Mouse (Mus musculus) MEL (cell line): ENCODE results near the gene Chuk. TPM values are rescaled to one million over a fixed set of nuclear protein-coding genes. Genes with fewer than 3 reads are reported as not detected.
A peak's percentile ranks its signal among the peaks of the same experiment; 100 is the strongest.

Experiments
- DNase-seq: peaks from one replicate; pipeline ENCODE4 v3.0.0; 2011; ENCODE audit warnings: low read depth, low spot score
- H3K27ac ChIP-seq: 2 replicates; pipeline ENCODE4 v1.5.1; 2012; ENCODE audit warnings: low read depth, mild to moderate bottlenecking, control low read depth, low read length, moderate library complexity; ENCODE audit not compliant: control insufficient read depth
- H3K27me3 ChIP-seq, 2 experiments: fragments of 150-350 bp in 1 of 2; sonication (generic) in 1 of 2; 2 replicates each; pipeline ENCODE4 v1.6.1; 2012; ENCODE audit warnings: low read length in 2 of 2, mild to moderate bottlenecking in 2 of 2, improper control_type of control experiment in 1 of 2, moderate library complexity in 1 of 2; ENCODE audit not compliant: insufficient read depth in 2 of 2, control insufficient read depth in 1 of 2
- H3K36me3 ChIP-seq, 2 experiments: 2 replicates each; pipeline ENCODE4 v1.6.1; 2012 to 2014; ENCODE audit warnings: low read length in 2 of 2, improper control_type of control experiment in 1 of 2, inconsistent platforms in 1 of 2, mild to moderate bottlenecking in 1 of 2; ENCODE audit not compliant: insufficient read depth in 2 of 2, control insufficient read depth in 1 of 2
- H3K4me1 ChIP-seq, 2 experiments: fragments of 150-350 bp in 1 of 2; sonication (generic) in 1 of 2; 2 replicates each; pipeline ENCODE4 v1.6.1; 2012; ENCODE audit warnings: low read length in 2 of 2, improper control_type of control experiment in 1 of 2, mild to moderate bottlenecking in 1 of 2; ENCODE audit not compliant: insufficient read depth in 2 of 2, control insufficient read depth in 1 of 2
- H3K4me3 ChIP-seq, 2 experiments: fragments of 150-350 bp in 1 of 2; sonication (generic) in 1 of 2; 2 replicates each; pipeline ENCODE4 v1.5.1; 2012; ENCODE audit warnings: low read depth in 2 of 2, low read length in 2 of 2, mild to moderate bottlenecking in 2 of 2, moderate library complexity in 2 of 2, control low read depth in 1 of 2, improper control_type of control experiment in 1 of 2; ENCODE audit not compliant: control insufficient read depth in 1 of 2, insufficient read depth in 1 of 2
- H3K79me2 ChIP-seq: 2 replicates; pipeline ENCODE4 v1.6.1; 2012; ENCODE audit warnings: mild to moderate bottlenecking, low read length, moderate library complexity; ENCODE audit not compliant: control insufficient read depth, poor library complexity, insufficient read depth
- H3K9ac ChIP-seq: 2 replicates; pipeline ENCODE4 v1.6.1; 2012; ENCODE audit warnings: low read depth, mild to moderate bottlenecking, control low read depth, low read length, moderate library complexity; ENCODE audit not compliant: control insufficient read depth, poor library complexity, severe bottlenecking
- H3K9me3 ChIP-seq: fragments of 150-350 bp; sonication (generic); replicated peaks from 2 replicates; pipeline ENCODE4 v1.6.1; 2012; ENCODE audit warnings: mild to moderate bottlenecking, low read length, improper control_type of control experiment, moderate library complexity; ENCODE audit not compliant: insufficient read depth
- CHD1 ChIP-seq: IDR thresholded peaks from 2 replicates; pipeline ENCODE4 v1.6.1; 2012; ENCODE audit warnings: low read depth, mild to moderate bottlenecking, inconsistent platforms, low read length, improper control_type of control experiment
- CTCF ChIP-seq, 3 experiments: IDR thresholded peaks in 2 of 3; conservative IDR thresholded peaks in 1 of 3; 2 replicates each; pipeline ENCODE4 v1.5.1; 2011 to 2012; ENCODE audit warnings: low read length in 3 of 3, low read depth in 2 of 3, mild to moderate bottlenecking in 2 of 3, improper control_type of control experiment in 1 of 3, inconsistent platforms in 1 of 3, mixed read lengths in 1 of 3, moderate library complexity in 1 of 3; ENCODE audit not compliant: control insufficient read depth in 1 of 3, insufficient read depth in 1 of 3, poor library complexity in 1 of 3, severe bottlenecking in 1 of 3
- ELF1 ChIP-seq: IDR thresholded peaks from 2 replicates; pipeline ENCODE4 v1.6.1; 2014; ENCODE audit warnings: low read depth, mild to moderate bottlenecking, inconsistent platforms, low read length, improper control_type of control experiment, moderate library complexity
- ETS1 ChIP-seq: IDR thresholded peaks from 2 replicates; pipeline ENCODE4 v1.6.1; 2012; ENCODE audit warnings: low read depth, mild to moderate bottlenecking, inconsistent platforms, low read length, improper control_type of control experiment, moderate library complexity
- GATA1 ChIP-seq: IDR thresholded peaks from 2 replicates; pipeline ENCODE4 v1.6.1; 2011; ENCODE audit warnings: low read depth, low read length, improper control_type of control experiment
- HCFC1 ChIP-seq: IDR thresholded peaks from 2 replicates; pipeline ENCODE4 v1.6.1; 2012; ENCODE audit warnings: low read depth, mild to moderate bottlenecking, inconsistent platforms, low read length, improper control_type of control experiment, moderate library complexity
- KAT2A ChIP-seq: conservative IDR thresholded peaks from 2 replicates; pipeline ENCODE4 v1.6.1; 2012; ENCODE audit warnings: low read depth, low read length, improper control_type of control experiment, inconsistent platforms
- MAFK ChIP-seq: IDR thresholded peaks from 2 replicates; pipeline ENCODE4 v1.6.1; 2011; ENCODE audit warnings: low read depth, mild to moderate bottlenecking, low read length, improper control_type of control experiment, borderline replicate concordance
- MAX ChIP-seq: IDR thresholded peaks from 2 replicates; pipeline ENCODE4 v1.6.1; 2011; ENCODE audit warnings: low read length, improper control_type of control experiment
- MAZ ChIP-seq: IDR thresholded peaks from 2 replicates; pipeline ENCODE4 v1.6.1; 2012; ENCODE audit warnings: low read depth, mild to moderate bottlenecking, inconsistent platforms, low read length, improper control_type of control experiment
- MYB ChIP-seq: IDR thresholded peaks from 2 replicates; pipeline ENCODE4 v1.6.1; 2011; ENCODE audit warnings: mild to moderate bottlenecking, low read depth, low read length, improper control_type of control experiment
- MYC ChIP-seq: IDR thresholded peaks from 2 replicates; pipeline ENCODE4 v1.6.1; 2011; ENCODE audit warnings: low read depth, mild to moderate bottlenecking, low read length, improper control_type of control experiment, moderate library complexity
- NELFE ChIP-seq: IDR thresholded peaks from 2 replicates; pipeline ENCODE4 v1.6.1; 2011; ENCODE audit warnings: low read depth, low read length, improper control_type of control experiment
- NRF1 ChIP-seq: IDR thresholded peaks from 2 replicates; pipeline ENCODE4 v1.6.1; 2014; ENCODE audit warnings: low read depth, mild to moderate bottlenecking, inconsistent platforms, low read length, improper control_type of control experiment, moderate library complexity; ENCODE audit not compliant: poor library complexity, insufficient read depth, severe bottlenecking
- POLR2A ChIP-seq, 2 experiments: IDR thresholded peaks; 2 replicates each; pipeline ENCODE4 v1.6.1; 2011 to 2012; ENCODE audit warnings: low read length in 2 of 2, mild to moderate bottlenecking in 2 of 2, control low read depth in 1 of 2, improper control_type of control experiment in 1 of 2, low read depth in 1 of 2, moderate library complexity in 1 of 2; ENCODE audit not compliant: control insufficient read depth in 1 of 2, insufficient read depth in 1 of 2, poor library complexity in 1 of 2
- RAD21 ChIP-seq: IDR thresholded peaks from 2 replicates; pipeline ENCODE4 v1.6.1; 2011; ENCODE audit warnings: mild to moderate bottlenecking, low read depth, low read length, improper control_type of control experiment
- RCOR1 ChIP-seq: IDR thresholded peaks from 2 replicates; pipeline ENCODE4 v1.6.1; 2012; ENCODE audit warnings: low read depth, mild to moderate bottlenecking, inconsistent platforms, low read length, improper control_type of control experiment
- SMC3 ChIP-seq: IDR thresholded peaks from 2 replicates; pipeline ENCODE4 v1.6.1; 2011; ENCODE audit warnings: low read depth, low read length, improper control_type of control experiment
- TAL1 ChIP-seq: IDR thresholded peaks from 2 replicates; pipeline ENCODE4 v1.6.1; 2012; ENCODE audit warnings: mild to moderate bottlenecking, inconsistent platforms, low read length, moderate library complexity, mixed read lengths
- USF1 ChIP-seq: IDR thresholded peaks from 2 replicates; pipeline ENCODE4 v1.6.1; 2014; ENCODE audit warnings: low read depth, mild to moderate bottlenecking, inconsistent platforms, low read length, improper control_type of control experiment, moderate library complexity
- USF2 ChIP-seq, 2 experiments: IDR thresholded peaks; 2 replicates each; pipeline ENCODE4 v1.6.1; 2011 to 2012; ENCODE audit warnings: improper control_type of control experiment in 2 of 2, low read length in 2 of 2, borderline replicate concordance in 1 of 2, inconsistent platforms in 1 of 2, low read depth in 1 of 2, mild to moderate bottlenecking in 1 of 2; ENCODE audit not compliant: insufficient read depth in 1 of 2
- ZC3H11A ChIP-seq: IDR thresholded peaks from 2 replicates; pipeline ENCODE4 v1.6.1; 2012; ENCODE audit warnings: low read depth, mild to moderate bottlenecking, inconsistent platforms, low read length, improper control_type of control experiment
- ZNF384 ChIP-seq: IDR thresholded peaks from 2 replicates; pipeline ENCODE4 v1.6.1; 2012; ENCODE audit warnings: low read depth, mild to moderate bottlenecking, inconsistent platforms, low read length, improper control_type of control experiment
- polyA plus RNA-seq, 2 experiments: library from polyadenylated mRNA; stranded (reverse) in 1 of 2; unstranded in 1 of 2; fragments of >175 nt in 1 of 2; fragments of >200 nt in 1 of 2; gene quantifications; 2 replicates each; pipeline versions ENCODE4 v1.2.1 to v1.2.4; 2012; ENCODE audit warnings: low replicate concordance in 2 of 2, low read depth in 1 of 2; ENCODE audit not compliant: insufficient read length in 2 of 2, insufficient read depth in 1 of 2, missing spikeins in 1 of 2
- total RNA-seq: library from RNA; depleted of rRNA; stranded (reverse); fragments of 300-350 nt; gene quantifications from 2 replicates; pipeline ENCODE4 v1.2.3, GENCODE M21; 2012

Chuk gene
- total and polyA plus RNA-seq, 3 experiments: 50.5 to 463 (median 58.3) TPM

GRCm38 (mm10) chr19:44153781-44154180, 46.5 kb upstream of the Chuk start:
- Histone ChIP-seq H3K9ac (no peak overlapping the region), H3K79me2 (no peaks in the 10 kb centered on the region), H3K4me3 (no peak overlapping the region), H3K27me3 (peaks cover 28 to 31% of the 10 kb centered on the region in 2 experiments), H3K9me3 (no peaks in the 10 kb centered on the region), H3K36me3 (no peaks in the 10 kb centered on the region), H3K4me1 (no peaks in the 10 kb centered on the region), H3K27ac (no peak overlapping the region)
- DNase-seq: no peak
- TF ChIP-seq ELF1 (no peak), MYB (no peak), GATA1 (no peak), ETS1 (no peak), MYC (no peak), SMC3 (no peak), NELFE (no peak)

DNA sequence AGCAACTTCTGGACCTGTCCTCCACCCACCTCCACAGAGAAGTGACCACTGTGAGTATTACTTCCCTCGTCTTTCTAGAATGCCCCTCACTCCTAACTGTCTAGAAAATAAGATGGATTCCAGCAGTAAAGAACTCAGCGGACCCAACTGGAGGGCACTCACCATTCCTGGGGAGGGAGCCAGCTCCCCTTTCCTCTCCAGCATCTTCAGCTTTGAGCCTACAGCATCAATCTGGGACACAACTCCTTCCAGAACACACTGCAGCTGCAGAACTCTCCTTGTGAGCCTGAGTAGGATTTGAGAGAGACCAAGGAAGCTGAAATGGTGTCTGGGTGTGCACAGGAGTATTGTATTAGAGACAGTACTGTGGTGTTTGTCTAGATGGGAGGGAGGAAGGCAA, 41.7 kb upstream of the Chuk start:
- no peak overlapping the region for H3K27ac ChIP-seq
- H3K9me3 ChIP-seq: no peaks in the 10 kb centered on the region
- peaks cover 0 to 14% of the 10 kb centered on the region in 2 experiments; a peak in 2 of 4 replicates for H3K36me3 ChIP-seq
- no peak for TF ChIP-seq RAD21
- TF ChIP-seq USF2 (IDR thresholded peaks at IDR 0.05; ENCODE audit: borderline replicate concordance in 1 of 2, insufficient read depth in 1 of 2, low read depth in 1 of 2, low read length in 2 of 2): no peak
- no peak for TF ChIP-seq USF1
- no peak for TF ChIP-seq MAZ
- no peak for TF ChIP-seq MYB
- H3K9ac ChIP-seq: no peak overlapping the region
- no peak for DNase-seq
- H3K27me3 ChIP-seq: peaks cover 16 to 17% of the 10 kb centered on the region in 2 experiments
- peaks cover 7 to 22% of the 10 kb centered on the region in 2 experiments for H3K4me1 ChIP-seq
- no peak overlapping the region for H3K4me3 ChIP-seq
- peaks cover 17% of the 10 kb centered on the region for H3K79me2 ChIP-seq

DNA sequence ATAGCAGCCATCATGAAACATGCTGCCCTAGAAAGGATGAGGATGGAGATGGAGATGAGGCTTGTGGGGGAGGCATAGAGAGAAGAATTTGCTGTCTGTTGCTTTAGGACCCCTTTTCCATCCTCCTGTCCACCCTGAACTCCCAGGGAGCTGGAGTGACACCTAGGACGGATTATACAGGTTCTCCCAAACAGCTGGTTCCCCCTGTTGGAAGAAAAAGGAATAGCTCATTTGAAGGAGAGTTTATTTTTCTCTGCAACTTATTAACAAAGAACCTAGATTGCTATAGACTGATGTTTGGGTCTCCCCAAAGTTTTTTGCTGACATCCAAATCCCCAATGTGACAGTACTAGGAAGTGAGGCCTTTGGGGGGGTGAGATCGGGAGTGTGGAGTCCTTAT, 41.1 kb upstream of the Chuk start:
- Histone ChIP-seq H3K27ac (no peak overlapping the region), H3K9ac (no peak overlapping the region), H3K36me3 (peaks cover 3 to 21% of the 10 kb centered on the region in 2 experiments), H3K27me3 (peaks cover 16 to 17% of the 10 kb centered on the region in 2 experiments), H3K9me3 (no peaks in the 10 kb centered on the region), H3K4me1 (peaks cover 12 to 27% of the 10 kb centered on the region in 2 experiments), H3K79me2 (peaks cover 21% of the 10 kb centered on the region), H3K4me3 (no peak overlapping the region)
- TF ChIP-seq ZNF384: no peak
- TF ChIP-seq ZC3H11A: no peak
- TF ChIP-seq MAX: no peak
- TF ChIP-seq ETS1: no peak
- peak; percentile 52 for TF ChIP-seq RAD21
- TF ChIP-seq NELFE: no peak
- no peak for TF ChIP-seq CHD1
- no peak for TF ChIP-seq POLR2A (IDR thresholded peaks at IDR 0.05; ENCODE audit: control insufficient read depth in 1 of 2, insufficient read depth in 1 of 2, low read depth in 1 of 2, low read length in 2 of 2, poor library complexity in 1 of 2)
- TF ChIP-seq TAL1: no peak
- TF ChIP-seq MAZ: 0 out of 2 replicates have a peak, but pooled peaks have one; percentile 36
- TF ChIP-seq ELF1: no peak
- no peak for TF ChIP-seq MYC
- peak in 2 of 3 experiments; percentile 32 to 55; a peak in 4 of 6 replicates for TF ChIP-seq CTCF (IDR thresholded peaks at IDR 0.05 in 2 of 3, conservative IDR thresholded peaks at IDR 0.05 in 1 of 3; ENCODE audit: control insufficient read depth in 1 of 3, insufficient read depth in 1 of 3, low read depth in 2 of 3, low read length in 3 of 3, poor library complexity in 1 of 3, severe bottlenecking in 1 of 3)
- TF ChIP-seq USF2 (IDR thresholded peaks at IDR 0.05; ENCODE audit: borderline replicate concordance in 1 of 2, insufficient read depth in 1 of 2, low read depth in 1 of 2, low read length in 2 of 2): no peak
- no peak for TF ChIP-seq KAT2A
- TF ChIP-seq SMC3: 0 out of 2 replicates have a peak, but pooled peaks have one; percentile 31
- TF ChIP-seq MAFK: no peak
- TF ChIP-seq NRF1: no peak
- TF ChIP-seq RCOR1: no peak
- TF ChIP-seq HCFC1: no peak
- DNase-seq: peak; percentile 34
